Mouse (Mus musculus): ENCODE data around the gene Gm17606. TPM values are rescaled to one million over a fixed set of nuclear protein-coding genes. Genes with fewer than 3 reads are reported as not detected.
A peak's percentile ranks its signal among the peaks of the same experiment; 100 is the strongest.

Gene Gm17606
- total and polyA plus RNA-seq, 3 experiments = 2.5 TPM; not detected in 2

GRCm38 (mm10) chr14:54601601-54602000 is 39.2 kb upstream of the Gm17606 start:
- in situ Hi-C loops (cut with MboI; ENCODE audit: low pct_ligation_motif_present, low pct_unique_long_range_greater_than_20kb, low sequenced_read_pairs) = no loop called here
- Histone ChIP-seq H3K79me2 (replicated peaks; ENCODE audit: control insufficient read depth, extremely low read depth, insufficient read depth, poor library complexity, severe bottlenecking) (no peaks in the 10 kb centered on the region), H3K9me3 (replicated peaks; ENCODE audit: low read length) (no peaks in the 10 kb centered on the region), H3K4me2 (ENCODE audit: insufficient read depth, low read depth, poor library complexity, severe bottlenecking) (no peak overlapping the region), H3K4me1 (ENCODE audit: control insufficient read depth in 1 of 2, insufficient read depth in 2 of 2) (peaks cover 3 to 16% of the 10 kb centered on the region in 2 experiments; a peak in 3 of 4 replicates), H3K4me3 (replicated peaks in 1 of 3; ENCODE audit: low read depth in 2 of 3, low read length in 2 of 3, poor library complexity in 1 of 3) (no peak overlapping the region), H3K27ac (ENCODE audit: insufficient read depth, low read depth) (no peak overlapping the region), H3K9ac (ENCODE audit: insufficient read depth, low read depth) (no peak overlapping the region), H3K27me3 (replicated peaks) (no peaks in the 10 kb centered on the region), H3K36me3 (replicated peaks in 1 of 2; ENCODE audit: control insufficient read depth in 1 of 2, insufficient read depth in 1 of 2, low read length in 1 of 2) (no peaks in the 10 kb centered on the region)
- no peak for DNase-seq (ENCODE audit: extremely low read depth)
- TF ChIP-seq ZNF384 (IDR thresholded peaks at IDR 0.05; ENCODE audit: low read depth, low read length) = no peak
- no peak for TF ChIP-seq CTCF (conservative IDR thresholded peaks at IDR 0.05 in 1 of 2, IDR thresholded peaks at IDR 0.05 in 1 of 2; ENCODE audit: low read depth in 2 of 2, low read length in 2 of 2)
- TF ChIP-seq MYC (IDR thresholded peaks at IDR 0.05; ENCODE audit: low read depth, low read length) = no peak
- dilution Hi-C loops (cut with MboI; ENCODE audit: extremely low pct_ligation_motif_present, extremely low pct_unique_long_range_greater_than_20kb, low sequenced_read_pairs) = no loop called here

- dilution Hi-C loops (cut with MboI; ENCODE audit: extremely low pct_ligation_motif_present, extremely low pct_unique_long_range_greater_than_20kb, low sequenced_read_pairs) (no loop called here), in situ Hi-C loops (cut with MboI; ENCODE audit: low pct_ligation_motif_present, low pct_unique_long_range_greater_than_20kb, low sequenced_read_pairs) (no loop called here)
- Histone ChIP-seq H3K4me2 (ENCODE audit: insufficient read depth, low read depth, poor library complexity, severe bottlenecking) (peak overlapping the region; percentile 12; the same call in 1 of the 2 replicates), H3K27ac (ENCODE audit: insufficient read depth, low read depth) (no peak overlapping the region), H3K4me1 (ENCODE audit: control insufficient read depth in 1 of 2, insufficient read depth in 2 of 2) (peaks cover 3 to 16% of the 10 kb centered on the region in 2 experiments; a peak in 3 of 4 replicates), H3K4me3 (replicated peaks in 1 of 3; ENCODE audit: low read depth in 2 of 3, low read length in 2 of 3, poor library complexity in 1 of 3) (peak overlapping the region in 2 of 3 experiments; percentile 51 to 58), H3K9me3 (replicated peaks; ENCODE audit: low read length) (no peaks in the 10 kb centered on the region), H3K79me2 (replicated peaks; ENCODE audit: control insufficient read depth, extremely low read depth, insufficient read depth, poor library complexity, severe bottlenecking) (no peaks in the 10 kb centered on the region), H3K9ac (ENCODE audit: insufficient read depth, low read depth) (peak overlapping the region; percentile 73), H3K27me3 (replicated peaks) (no peaks in the 10 kb centered on the region), H3K36me3 (replicated peaks in 1 of 2; ENCODE audit: control insufficient read depth in 1 of 2, insufficient read depth in 1 of 2, low read length in 1 of 2) (no peaks in the 10 kb centered on the region)
- no peak for DNase-seq (ENCODE audit: extremely low read depth)
- TF ChIP-seq KAT2A (IDR thresholded peaks at IDR 0.05; ENCODE audit: insufficient replicate concordance, low read length) (0 out of 2 replicates have a peak, but pooled peaks have one; percentile 27), ZMIZ1 (IDR thresholded peaks at IDR 0.05; ENCODE audit: low read depth, low read length) (no peak)
Observed at GRCm38 (mm10) chr14:54602613-54603012, 38.1 kb upstream of the Gm17606 start.

DNA sequence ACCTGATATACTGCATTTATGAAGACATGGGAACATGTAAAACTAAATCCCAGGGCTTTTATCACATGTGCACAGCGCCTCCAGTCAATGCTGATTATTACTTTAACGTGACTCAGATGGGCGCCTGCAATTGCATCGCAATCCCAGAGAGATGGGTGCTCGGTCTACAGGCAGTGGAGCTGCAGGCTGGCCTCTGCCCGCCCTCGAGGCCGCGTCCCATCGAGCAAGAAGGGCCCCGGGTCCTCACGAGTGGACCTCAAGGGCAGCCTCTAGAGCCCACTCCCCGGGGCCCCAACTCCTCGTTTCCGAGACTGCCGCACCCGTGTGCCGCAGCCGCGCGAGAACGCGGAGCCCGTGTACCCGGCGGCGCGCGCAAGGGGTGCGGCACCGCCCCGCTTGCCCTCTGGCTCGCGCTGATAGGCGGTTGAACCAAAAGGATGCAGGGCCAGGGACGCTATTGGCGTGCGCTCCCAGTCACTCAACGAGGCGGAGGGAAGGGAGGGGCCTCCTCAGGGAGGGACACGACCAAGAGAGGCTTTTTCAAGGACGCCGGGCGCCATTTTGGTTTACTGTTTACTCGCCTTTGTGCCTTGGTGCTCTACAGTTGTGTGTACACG is 37.6 kb upstream of the Gm17606 start:
- Histone ChIP-seq H3K4me1 (ENCODE audit: control insufficient read depth in 1 of 2, insufficient read depth in 2 of 2) (peaks cover 3 to 16% of the 10 kb centered on the region in 2 experiments; a peak in 3 of 4 replicates), H3K27me3 (replicated peaks) (no peaks in the 10 kb centered on the region), H3K4me2 (ENCODE audit: insufficient read depth, low read depth, poor library complexity, severe bottlenecking) (peak overlapping the region; percentile 59; the same call in 1 of the 2 replicates), H3K79me2 (replicated peaks; ENCODE audit: control insufficient read depth, extremely low read depth, insufficient read depth, poor library complexity, severe bottlenecking) (no peaks in the 10 kb centered on the region), H3K36me3 (replicated peaks in 1 of 2; ENCODE audit: control insufficient read depth in 1 of 2, insufficient read depth in 1 of 2, low read length in 1 of 2) (no peaks in the 10 kb centered on the region), H3K4me3 (replicated peaks in 1 of 3; ENCODE audit: low read depth in 2 of 3, low read length in 2 of 3, poor library complexity in 1 of 3) (peak overlapping the region; percentile 51 to 77 (median 58)), H3K27ac (ENCODE audit: insufficient read depth, low read depth) (peak overlapping the region; percentile 34), H3K9me3 (replicated peaks; ENCODE audit: low read length) (no peaks in the 10 kb centered on the region), H3K9ac (ENCODE audit: insufficient read depth, low read depth) (peak overlapping the region; percentile 73)
- DNase-seq (ENCODE audit: extremely low read depth) = peak; percentile 90
- in situ Hi-C loops (cut with MboI; ENCODE audit: low pct_ligation_motif_present, low pct_unique_long_range_greater_than_20kb, low sequenced_read_pairs) = no loop called here
- dilution Hi-C loops (cut with MboI; ENCODE audit: extremely low pct_ligation_motif_present, extremely low pct_unique_long_range_greater_than_20kb, low sequenced_read_pairs) = no loop called here
- TF ChIP-seq MAZ (IDR thresholded peaks at IDR 0.05; ENCODE audit: low read depth, low read length) (peak; percentile 85), E2F4 (IDR thresholded peaks at IDR 0.05; ENCODE audit: insufficient replicate concordance, low read depth, low read length) (0 out of 2 replicates have a peak, but pooled peaks have one; percentile 19), PAX5 (IDR thresholded peaks at IDR 0.05; ENCODE audit: low read length) (no peak), POLR2A (IDR thresholded peaks at IDR 0.05; ENCODE audit: low read depth, low read length) (peak; percentile 90), NELFE (IDR thresholded peaks at IDR 0.05; ENCODE audit: low read depth, low read length) (peak; percentile 73), JUND (conservative IDR thresholded peaks at IDR 0.05; ENCODE audit: low read depth, low read length) (no peak), USF1 (IDR thresholded peaks at IDR 0.05; ENCODE audit: low read depth, low read length) (no peak), ZNF384 (IDR thresholded peaks at IDR 0.05; ENCODE audit: low read depth, low read length) (no peak), BHLHE40 (IDR thresholded peaks at IDR 0.05; ENCODE audit: low read depth, low read length) (peak; percentile 31; the same call in 1 of the 2 replicates), MAFK (IDR thresholded peaks at IDR 0.05; ENCODE audit: insufficient replicate concordance, low read length) (no peak), SMC3 (IDR thresholded peaks at IDR 0.05; ENCODE audit: low read depth, low read length) (no peak), ELF1 (IDR thresholded peaks at IDR 0.05; ENCODE audit: low read depth, low read length) (no peak), MYC (IDR thresholded peaks at IDR 0.05; ENCODE audit: low read depth, low read length) (no peak), CTCF (conservative IDR thresholded peaks at IDR 0.05 in 1 of 2, IDR thresholded peaks at IDR 0.05 in 1 of 2; ENCODE audit: low read depth in 2 of 2, low read length in 2 of 2) (0 out of 4 replicates have a peak, but pooled peaks of 1 of the 2 experiments have one; percentile 14), SIN3A (IDR thresholded peaks at IDR 0.05; ENCODE audit: low read length) (no peak), MXI1 (IDR thresholded peaks at IDR 0.05; ENCODE audit: low read depth, low read length) (peak; percentile 44), ZKSCAN1 (IDR thresholded peaks at IDR 0.05; ENCODE audit: borderline replicate concordance, low read depth, low read length) (no peak), TCF12 (IDR thresholded peaks at IDR 0.05; ENCODE audit: low read depth, low read length) (peak; percentile 79; the same call in 1 of the 2 replicates), JUN (IDR thresholded peaks at IDR 0.05; ENCODE audit: insufficient read depth, low read depth, low read length) (no peak), TBP (conservative IDR thresholded peaks at IDR 0.05; ENCODE audit: low read depth, low read length) (0 out of 2 replicates have a peak, but pooled peaks have one; percentile 60), CHD1 (IDR thresholded peaks at IDR 0.05; ENCODE audit: low read depth, low read length) (no peak), RAD21 (IDR thresholded peaks at IDR 0.05; ENCODE audit: low read depth, low read length) (no peak)

Measured in CH12.LX (cell line).